Mouse (Mus musculus) hindbrain, embryonic 10.5 days (tissue): ENCODE results near the gene Sbk2. TPM values are rescaled to one million over a fixed set of nuclear protein-coding genes. Genes with fewer than 3 reads are reported as not detected.
A peak's percentile ranks its signal among the peaks of the same experiment; 100 is the strongest.

Experiments used
- DNase-seq: peaks from one replicate; pipeline ENCODE4 v3.0.0-alpha.2; 2017; ENCODE audit warnings: low spot score
- H3K27ac ChIP-seq: fragments of 300-500 bp; sonication (generic); 2 replicates; pipeline ENCODE4 v1.5.1; 2016; ENCODE audit warnings: mild to moderate bottlenecking, moderate library complexity
- H3K27me3 ChIP-seq: fragments of 300-500 bp; sonication (generic); 2 replicates; pipeline ENCODE4 v1.6.1; 2016; ENCODE audit warnings: mild to moderate bottlenecking; ENCODE audit not compliant: poor library complexity, insufficient read depth, severe bottlenecking
- H3K36me3 ChIP-seq: fragments of 300-500 bp; sonication (generic); 2 replicates; pipeline ENCODE4 v1.6.1; 2016; ENCODE audit warnings: mild to moderate bottlenecking, moderate library complexity
- H3K4me1 ChIP-seq: fragments of 300-500 bp; sonication (generic); replicated peaks from 2 replicates; pipeline ENCODE4 v1.6.1; 2016; ENCODE audit warnings: mild to moderate bottlenecking
- H3K4me3 ChIP-seq: fragments of 300-500 bp; sonication (generic); 2 replicates; pipeline ENCODE4 v1.5.1; 2016; ENCODE audit warnings: mild to moderate bottlenecking, moderate library complexity
- H3K9me3 ChIP-seq: fragments of 300-500 bp; sonication (generic); 2 replicates; pipeline ENCODE4 v1.6.1; 2016; ENCODE audit warnings: mild to moderate bottlenecking, moderate library complexity
- WGBS: fragments of 180-500 bp; shearing (Covaris S2); methylation state at CpG from one replicate; pipeline ENCODE4 v1.1.7; 2016; 5-methylcytosine and 5-hydroxymethylcytosine counted together
- polyA plus RNA-seq: library from polyadenylated mRNA; unstranded; fragments of >200 nt; fragmentation: Nextera tagmentation; extraction: Ambion mirVana; gene quantifications from 2 replicates; pipeline ENCODE4 v1.2.1, GENCODE M21; 2016

The Sbk2 gene
- polyA plus RNA-seq, 1 experiment from 2014 or later = not detected

GRCm38 (mm10) chr7:4917494-4917893, 46.7 kb downstream of the Sbk2 start:
- Histone ChIP-seq H3K27me3 (no peaks in the 10 kb centered on the region), H3K4me1 (peaks cover 40% of the 10 kb centered on the region)
- 92% methylated on average over 2 of the region's 2 CpGs for WGBS

GRCm38 (mm10) chr7:4915669-4916416, 48.4 kb downstream of the Sbk2 start:
- H3K27me3 ChIP-seq = no peaks in the 10 kb centered on the region
- 27% methylated on average over 14 of the region's 14 CpGs for WGBS
- peak overlapping the region; percentile 100 for H3K27ac ChIP-seq
- H3K4me3 ChIP-seq = peak overlapping the region; percentile 81
- H3K36me3 ChIP-seq = peaks cover 37% of the 10 kb centered on the region
- H3K4me1 ChIP-seq = peaks cover 23% of the 10 kb centered on the region
- DNase-seq = no peak
- 0 out of 2 replicates have a peak, but pooled peaks cover 3% of the 10 kb centered on the region for H3K9me3 ChIP-seq

More at GRCm38 (mm10) chr7:4917494-4917893, 46.7 kb downstream of the Sbk2 start:
- H3K27ac ChIP-seq = no peak overlapping the region
- H3K36me3 ChIP-seq = peaks cover 46% of the 10 kb centered on the region
- DNase-seq = no peak
- H3K9me3 ChIP-seq = 0 out of 2 replicates have a peak, but pooled peaks cover 3% of the 10 kb centered on the region
- H3K4me3 ChIP-seq = no peak overlapping the region

DNA sequence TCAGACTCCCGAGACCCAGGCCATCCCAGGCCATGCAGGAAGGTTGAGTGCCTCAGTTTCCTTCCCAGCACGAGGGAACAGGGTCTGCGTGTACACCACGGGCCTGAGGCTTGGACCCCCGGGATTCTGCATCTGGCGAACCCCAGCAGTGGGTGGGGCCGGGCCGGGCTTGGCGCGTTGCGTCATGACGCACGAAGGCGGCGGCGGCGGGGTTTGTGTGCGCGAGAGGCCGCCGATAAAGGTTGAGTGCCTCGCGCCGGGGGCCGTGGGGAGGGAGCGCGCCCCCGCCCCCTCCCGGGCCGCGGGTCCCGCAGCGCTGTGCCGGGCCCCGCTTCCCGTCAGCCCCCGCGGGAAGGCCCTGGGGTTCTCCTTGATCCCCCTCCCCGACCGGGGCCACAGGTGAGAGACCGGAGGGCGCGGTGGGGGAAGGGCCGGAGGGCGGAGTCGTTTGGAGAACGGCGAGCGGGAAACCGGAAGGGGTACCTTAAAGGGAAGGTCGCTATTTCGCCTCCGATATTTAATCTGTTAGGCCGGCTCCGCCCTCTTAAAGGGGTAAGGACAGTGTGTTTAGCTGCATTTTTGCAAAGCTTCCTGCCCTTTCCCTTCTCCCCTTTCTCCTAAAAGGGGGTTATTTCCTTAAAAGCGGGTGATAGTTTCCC, 49.1 kb downstream of the Sbk2 start, which contains the start of gene Zfp628:
Gene Zfp628 (plus strand): TSS at position 211 of the 659 bp plus-strand sequence.
- under 1% methylated on average over 56 of the region's 56 CpGs for WGBS
- 0 out of 2 replicates have a peak, but pooled peaks cover 3% of the 10 kb centered on the region for H3K9me3 ChIP-seq
- DNase-seq = peak; percentile 94

DNA sequence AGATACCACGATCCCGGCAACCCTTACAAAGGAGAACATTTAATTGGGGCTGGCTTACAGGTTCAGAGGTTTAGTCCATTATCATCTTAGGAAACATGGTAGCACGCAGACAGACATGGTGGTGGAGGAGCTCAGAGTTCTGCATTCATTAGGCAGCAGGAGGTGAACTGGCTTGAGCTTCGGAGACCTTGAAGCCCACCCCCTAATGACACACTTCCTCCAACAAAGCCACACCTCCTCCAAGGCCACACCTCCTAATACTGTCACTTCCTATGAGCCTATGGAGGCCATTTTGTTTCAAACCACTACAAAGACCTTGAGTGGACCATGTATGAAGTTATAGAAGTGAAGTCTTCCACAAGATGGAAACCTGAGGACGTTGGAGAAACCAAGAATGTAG, 52.0 kb downstream of the Sbk2 start:
- H3K9me3 ChIP-seq = no peaks in the 10 kb centered on the region
- H3K36me3 ChIP-seq = peaks cover 2% of the 10 kb centered on the region
- DNase-seq = no peak
- H3K27ac ChIP-seq = no peak overlapping the region
- H3K27me3 ChIP-seq = no peaks in the 10 kb centered on the region
- WGBS = 59% methylated on average over 5 of the region's 5 CpGs
- no peak overlapping the region for H3K4me3 ChIP-seq
- H3K4me1 ChIP-seq = peaks cover 17% of the 10 kb centered on the region

More for the DNA sequence above, 49.1 kb downstream of the Sbk2 start, which contains the start of gene Zfp628:
- Histone ChIP-seq H3K27me3 (no peaks in the 10 kb centered on the region), H3K36me3 (peaks cover 30% of the 10 kb centered on the region), H3K4me3 (peak within 1 kb of the TSS; percentile 81), H3K4me1 (peaks cover 17% of the 10 kb centered on the region), H3K27ac (peak within 1 kb of the TSS; percentile 100)

DNA sequence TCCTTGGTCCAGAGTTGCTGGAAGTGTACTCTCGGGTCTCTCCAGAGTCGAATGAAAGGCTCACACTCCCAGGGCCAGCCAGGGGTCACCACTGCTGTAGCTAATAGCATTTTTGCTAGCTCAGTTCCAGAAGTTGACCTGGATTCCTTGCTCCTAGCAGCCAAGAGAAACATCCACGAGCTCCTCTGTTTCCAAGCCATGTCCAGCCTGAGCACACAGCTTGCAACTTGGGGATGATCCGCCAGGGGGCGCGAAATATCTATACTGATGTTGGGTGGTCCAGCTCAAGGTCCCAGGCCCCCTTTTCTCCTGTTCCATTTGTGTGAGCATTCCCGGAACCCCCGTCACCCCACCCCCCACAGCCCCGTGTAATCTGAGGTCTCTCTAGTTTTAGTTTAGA, 52.6 kb downstream of the Sbk2 start:
- no peaks in the 10 kb centered on the region for H3K36me3 ChIP-seq
- peak; percentile 75 for DNase-seq
- no peak overlapping the region for H3K27ac ChIP-seq
- no peaks in the 10 kb centered on the region for H3K9me3 ChIP-seq
- no peaks in the 10 kb centered on the region for H3K27me3 ChIP-seq
- 31% methylated on average over 9 of the region's 9 CpGs for WGBS
- H3K4me3 ChIP-seq = no peak overlapping the region
- peaks cover 14% of the 10 kb centered on the region for H3K4me1 ChIP-seq

DNA sequence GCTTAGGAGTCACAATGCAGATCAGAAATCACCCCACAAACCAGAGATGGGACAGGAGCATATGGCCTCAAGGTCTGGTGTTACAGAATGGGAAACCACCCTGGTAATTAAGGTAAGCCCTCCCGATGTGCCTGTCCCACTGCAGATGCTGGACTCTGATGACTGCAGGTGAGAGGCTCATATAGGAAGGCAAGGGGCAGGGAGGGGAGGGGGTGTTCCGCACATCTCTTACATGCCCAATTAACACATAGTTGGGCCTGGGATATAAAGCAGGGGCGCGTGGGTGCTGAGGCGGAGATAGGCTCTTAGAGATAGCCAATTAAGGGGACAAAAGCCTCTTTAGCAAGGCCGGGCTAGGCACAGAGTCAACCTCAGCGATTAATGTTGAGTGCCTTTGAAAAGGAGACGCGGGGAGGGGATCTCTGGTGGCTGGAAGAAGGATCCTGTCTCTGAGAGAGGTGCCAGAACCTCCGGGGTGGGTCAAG, 57.7 kb downstream of the Sbk2 start, which contains the start of gene Gm36210:
Gene Gm36210 (minus strand): TSS at position 51 of the 485 bp plus-strand sequence.
- H3K27me3 ChIP-seq = no peaks in the 10 kb centered on the region
- H3K4me1 ChIP-seq = 0 out of 2 replicates have a peak, but pooled peaks cover 2% of the 10 kb centered on the region
- no peak within 1 kb of the TSS for H3K27ac ChIP-seq
- peaks cover 6% of the 10 kb centered on the region; the same call in 1 of the 2 replicates for H3K9me3 ChIP-seq
- no peaks in the 10 kb centered on the region for H3K36me3 ChIP-seq
- H3K4me3 ChIP-seq = no peak within 1 kb of the TSS
- WGBS = 68% methylated on average over 10 of the region's 10 CpGs
- DNase-seq = no peak

- peaks cover 11% of the 10 kb centered on the region; the same call in 1 of the 2 replicates for H3K9me3 ChIP-seq
- H3K27me3 ChIP-seq = peaks cover 25% of the 10 kb centered on the region
- peaks cover 21% of the 10 kb centered on the region for H3K4me1 ChIP-seq
- DNase-seq = no peak
- H3K27ac ChIP-seq = no peak overlapping the region
- no peaks in the 10 kb centered on the region for H3K36me3 ChIP-seq
- 83% methylated on average over 9 of the region's 9 CpGs for WGBS
- H3K4me3 ChIP-seq = no peak overlapping the region
Measured at GRCm38 (mm10) chr7:4902404-4902803, 61.8 kb downstream of the Sbk2 start.

- peak; percentile 50 for DNase-seq
- Histone ChIP-seq H3K36me3 (no peaks in the 10 kb centered on the region), H3K27me3 (peaks cover 25% of the 10 kb centered on the region), H3K9me3 (peaks cover 11% of the 10 kb centered on the region; the same call in 1 of the 2 replicates), H3K4me1 (peaks cover 19% of the 10 kb centered on the region), H3K4me3 (no peak overlapping the region), H3K27ac (no peak overlapping the region)
- WGBS = 53% methylated on average over 8 of the region's 8 CpGs
Measured at GRCm38 (mm10) chr7:4901171-4901570, 63.0 kb downstream of the Sbk2 start.

GRCm38 (mm10) chr7:4900523-4900851, 63.7 kb downstream of the Sbk2 start:
- WGBS = 20% methylated on average over 11 of the region's 11 CpGs
- Histone ChIP-seq H3K27ac (no peak overlapping the region), H3K4me3 (peak overlapping the region; percentile 41; the same call in 1 of the 2 replicates), H3K36me3 (no peaks in the 10 kb centered on the region), H3K9me3 (peaks cover 11% of the 10 kb centered on the region; the same call in 1 of the 2 replicates), H3K4me1 (peaks cover 19% of the 10 kb centered on the region), H3K27me3 (peaks cover 25% of the 10 kb centered on the region)
- no peak for DNase-seq

GRCm38 (mm10) chr7:4899649-4900522, 64.3 kb downstream of the Sbk2 start:
- 9% methylated on average over 19 of the region's 19 CpGs for WGBS

DNA sequence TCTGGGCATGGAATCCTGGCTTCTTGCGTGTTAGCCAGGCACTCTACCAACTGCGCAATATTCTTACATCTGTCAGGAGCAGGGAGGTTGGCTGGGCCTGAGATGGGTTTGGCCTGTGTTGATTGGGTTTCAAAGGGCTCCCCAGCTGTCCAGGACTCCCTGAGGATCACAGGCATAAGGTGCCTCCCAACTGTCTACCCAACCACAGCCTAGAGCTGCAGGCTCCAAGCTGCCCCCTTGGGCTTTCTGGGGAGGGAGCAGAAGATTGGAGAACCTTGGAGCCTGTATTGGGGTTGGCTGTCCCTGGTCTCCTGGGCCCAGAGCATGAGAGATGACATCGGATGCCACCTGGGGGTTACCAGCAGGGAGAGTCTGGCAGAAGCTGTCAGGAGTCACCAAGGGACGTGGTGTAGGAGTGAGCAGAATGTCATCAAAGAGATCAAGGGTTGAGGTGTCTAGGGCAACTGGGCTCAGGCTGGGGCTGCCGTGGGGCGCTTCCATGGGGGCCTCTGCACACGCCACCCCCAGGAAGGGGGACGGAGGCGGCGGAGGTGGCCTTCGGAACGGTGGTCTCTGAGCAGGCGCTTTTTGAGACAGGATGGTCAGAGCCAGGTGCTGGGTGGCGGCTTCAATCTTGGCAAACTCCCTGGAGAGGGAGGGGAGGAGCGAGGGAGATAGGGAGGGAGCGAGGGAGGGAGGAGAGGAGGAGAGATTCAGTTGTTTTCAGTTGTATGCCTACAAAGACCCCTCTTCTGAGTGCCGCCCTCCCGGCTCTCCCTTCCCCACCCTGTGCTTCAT, 65.2 kb downstream of the Sbk2 start:
- no peak for DNase-seq
- H3K36me3 ChIP-seq = no peaks in the 10 kb centered on the region
- WGBS = 19% methylated on average over 18 of the region's 18 CpGs
- peaks cover 25% of the 10 kb centered on the region for H3K27me3 ChIP-seq
- peaks cover 5% of the 10 kb centered on the region; the same call in 1 of the 2 replicates for H3K9me3 ChIP-seq
- peak overlapping the region; percentile 41 for H3K4me3 ChIP-seq
- peaks cover 19% of the 10 kb centered on the region for H3K4me1 ChIP-seq
- H3K27ac ChIP-seq = 0 out of 2 replicates have a peak overlapping the region, but pooled peaks have one; percentile 35

More at GRCm38 (mm10) chr7:4899649-4900522, 64.3 kb downstream of the Sbk2 start:
- Histone ChIP-seq H3K4me3 (peak overlapping the region; percentile 41), H3K4me1 (peaks cover 19% of the 10 kb centered on the region), H3K27me3 (peaks cover 25% of the 10 kb centered on the region), H3K36me3 (no peaks in the 10 kb centered on the region), H3K27ac (0 out of 2 replicates have a peak overlapping the region, but pooled peaks have one; percentile 35), H3K9me3 (peaks cover 11% of the 10 kb centered on the region; the same call in 1 of the 2 replicates)
- DNase-seq = no peak
